Mouse (Mus musculus) intestine, embryonic 14.5 days (tissue): ENCODE data around the gene Syndig1l. TPM values are rescaled to one million over a fixed set of nuclear protein-coding genes. Genes with fewer than 3 reads are reported as not detected.

ENCODE experiments used
- ATAC-seq: fragments of 200-750 bp; cut with Nextera tagmentation; replicated peaks from 2 replicates; pipeline ENCODE4 v1.8.0; 2017; ENCODE audit warnings: low read depth, moderate number of reproducible peaks, moderate TSS enrichment, moderate library complexity; ENCODE audit not compliant: low FRiP score, low TSS enrichment
- DNase-seq: peaks from one replicate; pipeline ENCODE4 v3.0.0-alpha.2; 2018; ENCODE audit warnings: low spot score
- H3K27ac ChIP-seq: fragments of 300-500 bp; sonication (generic); 2 replicates; pipeline ENCODE4 v1.5.1; 2014; ENCODE audit warnings: low read depth, mild to moderate bottlenecking, control low read depth
- H3K27me3 ChIP-seq: fragments of 300-500 bp; sonication (generic); replicated peaks from 2 replicates; pipeline ENCODE4 v1.6.1; 2014; ENCODE audit warnings: low read length, control low read depth; ENCODE audit not compliant: control insufficient read depth, insufficient read depth
- H3K36me3 ChIP-seq: fragments of 300-500 bp; sonication (generic); 2 replicates; pipeline ENCODE4 v1.6.1; 2014; ENCODE audit warnings: low read length, control low read depth; ENCODE audit not compliant: control insufficient read depth, insufficient read depth
- H3K4me1 ChIP-seq: fragments of 300-500 bp; sonication (generic); replicated peaks from 2 replicates; pipeline ENCODE4 v1.6.1; 2014; ENCODE audit warnings: low read length, control low read depth, mixed read lengths; ENCODE audit not compliant: control insufficient read depth, insufficient read depth
- H3K4me2 ChIP-seq: fragments of 300-500 bp; sonication (generic); 2 replicates; pipeline ENCODE4 v1.6.1; 2014; ENCODE audit warnings: low read length
- H3K4me3 ChIP-seq: fragments of 300-500 bp; sonication (generic); 2 replicates; pipeline ENCODE4 v1.5.1; 2014; ENCODE audit warnings: low read depth, low read length, control low read depth, mixed read lengths
- H3K9ac ChIP-seq: fragments of 300-500 bp; sonication (generic); 2 replicates; pipeline ENCODE4 v1.6.1; 2014; ENCODE audit warnings: mild to moderate bottlenecking, low read length
- H3K9me3 ChIP-seq: fragments of 300-500 bp; sonication (generic); 2 replicates; pipeline ENCODE4 v1.6.1; 2016; ENCODE audit warnings: low read length, control low read depth; ENCODE audit not compliant: control insufficient read depth
- WGBS: fragments of 180-500 bp; shearing (Covaris S2); extraction: QIAGEN DNeasy Blood & Tissue Kit; methylation state at CpG from one replicate; pipeline ENCODE4 v1.1.7; 2014; 5-methylcytosine and 5-hydroxymethylcytosine counted together
- polyA plus RNA-seq: library from polyadenylated mRNA; unstranded; fragments of >200 nt; fragmentation: Nextera tagmentation; extraction: Ambion mirVana; gene quantifications from 2 replicates; pipeline ENCODE4 v1.2.1, GENCODE M21; 2014

Gene Syndig1l
- polyA plus RNA-seq, 1 experiment from 2014 or later, result 0.20 TPM

DNA sequence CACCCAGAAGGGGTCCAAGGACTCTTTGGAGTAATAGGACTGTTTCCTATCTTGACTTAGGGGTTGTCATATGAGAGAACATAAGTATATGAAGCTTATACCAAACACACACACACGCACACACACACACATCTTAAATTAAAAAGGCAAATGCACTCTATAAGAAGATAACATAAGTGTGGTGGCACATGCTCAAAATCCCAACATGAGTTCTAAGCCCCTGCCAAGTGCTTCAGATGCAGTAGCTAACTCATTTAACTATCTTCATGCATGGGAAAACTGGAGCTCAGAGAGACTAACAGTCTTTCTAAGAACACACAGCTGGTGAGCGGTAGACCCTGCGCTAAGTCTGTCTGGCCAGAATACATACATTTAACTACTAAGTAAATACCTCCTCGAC is 11.1 kb downstream of the Syndig1l start:
- H3K4me2 ChIP-seq, result no peak overlapping the region
- no peak overlapping the region for H3K27ac ChIP-seq
- no peaks in the 10 kb centered on the region for H3K4me1 ChIP-seq
- DNase-seq (no peak), ATAC-seq (no peak)
- no peaks in the 10 kb centered on the region for H3K36me3 ChIP-seq
- no peaks in the 10 kb centered on the region for H3K27me3 ChIP-seq
- H3K9ac ChIP-seq, result no peak overlapping the region
- 88% methylated on average over 4 of the region's 4 CpGs for WGBS
- H3K9me3 ChIP-seq, result no peaks in the 10 kb centered on the region
- no peak overlapping the region for H3K4me3 ChIP-seq

DNA sequence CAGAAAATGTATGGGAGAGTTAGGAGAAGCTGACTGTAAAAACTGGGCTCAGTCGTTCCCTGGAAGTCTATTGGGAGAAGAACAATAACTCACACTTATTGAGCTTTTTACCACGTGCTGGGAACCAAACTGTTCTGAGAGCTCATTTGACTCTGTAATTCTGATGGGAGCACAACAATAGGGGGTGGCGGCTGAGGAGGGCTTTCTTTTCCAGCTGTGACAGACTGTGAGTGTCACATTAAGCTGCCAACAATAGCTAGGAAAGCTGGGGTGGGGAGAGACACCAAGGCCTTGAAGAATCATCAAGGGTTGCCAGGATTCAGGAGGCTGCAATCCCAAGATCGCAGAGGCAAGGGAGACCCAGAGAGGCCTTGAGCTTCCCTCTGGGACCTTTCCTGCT is 12.5 kb downstream of the Syndig1l start:
- no peaks in the 10 kb centered on the region for H3K4me1 ChIP-seq
- no peak for ATAC-seq
- H3K27me3 ChIP-seq, result no peaks in the 10 kb centered on the region
- no peak overlapping the region for H3K27ac ChIP-seq
- no peak for DNase-seq
- WGBS, result 40% methylated on average over 4 of the region's 4 CpGs
- H3K4me3 ChIP-seq, result no peak overlapping the region
- H3K4me2 ChIP-seq, result no peak overlapping the region
- no peaks in the 10 kb centered on the region for H3K9me3 ChIP-seq
- H3K36me3 ChIP-seq, result no peaks in the 10 kb centered on the region
- H3K9ac ChIP-seq, result no peak overlapping the region

- no peak for ATAC-seq
Observed at GRCm38 (mm10) chr12:84684569-84684968, 14.1 kb downstream of the Syndig1l start.

GRCm38 (mm10) chr12:84676011-84676410 is 22.6 kb downstream of the Syndig1l start:
- 82% methylated on average over 3 of the region's 3 CpGs for WGBS
- H3K27me3 ChIP-seq, result no peaks in the 10 kb centered on the region
- H3K4me2 ChIP-seq, result no peak overlapping the region
- no peaks in the 10 kb centered on the region for H3K4me1 ChIP-seq
- no peaks in the 10 kb centered on the region for H3K9me3 ChIP-seq
- no peak for DNase-seq
- H3K4me3 ChIP-seq, result no peak overlapping the region
- H3K36me3 ChIP-seq, result no peaks in the 10 kb centered on the region
- no peak for ATAC-seq
- H3K9ac ChIP-seq, result no peak overlapping the region
- H3K27ac ChIP-seq, result no peak overlapping the region

More at GRCm38 (mm10) chr12:84684569-84684968, 14.1 kb downstream of the Syndig1l start:
- Histone ChIP-seq H3K36me3 (no peaks in the 10 kb centered on the region), H3K4me3 (no peak overlapping the region), H3K27ac (no peak overlapping the region), H3K4me2 (no peak overlapping the region), H3K4me1 (no peaks in the 10 kb centered on the region), H3K9ac (no peak overlapping the region), H3K9me3 (no peaks in the 10 kb centered on the region), H3K27me3 (no peaks in the 10 kb centered on the region)
- WGBS, result 71% methylated on average over 7 of the region's 7 CpGs
- no peak for DNase-seq

GRCm38 (mm10) chr12:84674666-84675526 is 23.7 kb downstream of the Syndig1l start:
- DNase-seq, result no peak
- H3K4me1 ChIP-seq, result no peaks in the 10 kb centered on the region
- H3K4me2 ChIP-seq, result no peak overlapping the region
- no peak for ATAC-seq
- no peak overlapping the region for H3K27ac ChIP-seq
- H3K4me3 ChIP-seq, result no peak overlapping the region
- no peak overlapping the region for H3K9ac ChIP-seq
- H3K36me3 ChIP-seq, result no peaks in the 10 kb centered on the region
- H3K27me3 ChIP-seq, result no peaks in the 10 kb centered on the region
- H3K9me3 ChIP-seq, result no peaks in the 10 kb centered on the region
- 29% methylated on average over 14 of the region's 14 CpGs for WGBS

GRCm38 (mm10) chr12:84671646-84672045 is 27.0 kb downstream of the Syndig1l start:
- H3K4me3 ChIP-seq, result no peak overlapping the region
- whole genome bisulfite sequencing, result 22% methylated on average over 10 of the region's 10 CpGs
- DNase-seq (no peak), ATAC-seq (no peak)
- no peaks in the 10 kb centered on the region for H3K36me3 ChIP-seq
- no peaks in the 10 kb centered on the region for H3K9me3 ChIP-seq
- H3K4me1 ChIP-seq, result no peaks in the 10 kb centered on the region
- H3K9ac ChIP-seq, result no peak overlapping the region
- no peaks in the 10 kb centered on the region for H3K27me3 ChIP-seq
- no peak overlapping the region for H3K27ac ChIP-seq
- H3K4me2 ChIP-seq, result no peak overlapping the region

DNA sequence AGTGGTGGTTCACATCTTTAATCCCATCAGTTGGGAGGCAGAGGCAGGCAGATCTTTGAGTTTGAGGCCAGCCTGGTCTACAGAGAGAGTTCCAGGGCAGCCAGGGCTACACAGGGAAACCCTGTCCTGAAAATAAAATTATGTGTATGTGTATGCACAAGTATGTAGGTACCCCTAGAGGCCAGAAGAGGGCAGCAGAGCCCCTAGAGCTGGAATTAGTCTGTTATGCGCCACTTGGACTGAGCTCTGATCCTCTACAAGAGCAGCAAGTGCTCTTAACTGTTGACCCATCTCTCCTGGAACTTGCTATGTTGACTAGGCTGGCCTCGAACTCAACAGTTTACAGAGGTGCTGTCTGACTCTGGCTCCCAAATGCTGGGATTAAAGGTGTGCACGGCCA is 28.1 kb downstream of the Syndig1l start:
- no peaks in the 10 kb centered on the region for H3K9me3 ChIP-seq
- no peak overlapping the region for H3K27ac ChIP-seq
- no peaks in the 10 kb centered on the region for H3K36me3 ChIP-seq
- H3K4me3 ChIP-seq, result no peak overlapping the region
- H3K4me2 ChIP-seq, result no peak overlapping the region
- ATAC-seq (no peak), DNase-seq (no peak)
- H3K27me3 ChIP-seq, result no peaks in the 10 kb centered on the region
- WGBS, result 89% methylated on average over 3 of the region's 3 CpGs
- H3K4me1 ChIP-seq, result no peaks in the 10 kb centered on the region
- H3K9ac ChIP-seq, result no peak overlapping the region

GRCm38 (mm10) chr12:84653912-84654311 is 44.7 kb downstream of the Syndig1l start:
- no peaks in the 10 kb centered on the region; the same call in 1 of the 2 replicates for H3K27me3 ChIP-seq
- H3K4me1 ChIP-seq, result no peaks in the 10 kb centered on the region
- H3K36me3 ChIP-seq, result no peaks in the 10 kb centered on the region
- H3K9me3 ChIP-seq, result no peaks in the 10 kb centered on the region
- H3K9ac ChIP-seq, result no peak overlapping the region
- peak; percentile 85 for DNase-seq
- 23% methylated on average over 3 of the region's 3 CpGs for WGBS
- H3K4me2 ChIP-seq, result no peak overlapping the region
- no peak for ATAC-seq
- H3K27ac ChIP-seq, result no peak overlapping the region
- H3K4me3 ChIP-seq, result no peak overlapping the region

DNA sequence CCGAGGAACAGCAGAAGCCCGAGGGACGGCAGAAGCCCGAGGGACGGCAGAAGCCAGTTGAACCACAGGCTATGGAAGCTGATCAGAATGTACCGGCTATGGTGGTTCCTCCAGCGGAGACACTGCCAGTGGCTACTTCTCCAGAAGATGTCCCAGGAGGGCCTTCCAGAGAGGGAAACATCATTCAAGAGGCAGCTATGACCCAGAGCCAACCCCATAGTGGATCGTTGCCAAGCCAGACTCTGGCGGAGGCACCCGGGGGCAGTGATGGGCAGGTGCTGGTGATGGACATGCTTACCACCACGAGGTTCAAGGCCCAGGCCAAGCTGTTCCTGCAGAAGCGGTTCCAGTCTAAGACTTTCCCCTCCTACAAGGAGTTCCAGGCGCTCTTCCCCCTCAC is 48.4 kb downstream of the Syndig1l start:
- H3K36me3 ChIP-seq, result no peaks in the 10 kb centered on the region
- ATAC-seq, result no peak
- H3K9me3 ChIP-seq, result no peaks in the 10 kb centered on the region
- H3K4me1 ChIP-seq, result no peaks in the 10 kb centered on the region
- WGBS, result 85% methylated on average over 13 of the region's 13 CpGs
- no peak overlapping the region for H3K27ac ChIP-seq
- no peaks in the 10 kb centered on the region; the same call in 1 of the 2 replicates for H3K27me3 ChIP-seq
- no peak for DNase-seq
- H3K4me3 ChIP-seq, result no peak overlapping the region
- H3K4me2 ChIP-seq, result no peak overlapping the region
- no peak overlapping the region for H3K9ac ChIP-seq
